Mouse (Mus musculus): ENCODE data around the gene Gad2.

- TF ChIP-seq POLR2A (IDR thresholded peaks at IDR 0.05; ENCODE audit: control insufficient read depth in 1 of 2, insufficient read depth in 1 of 2, low read depth in 1 of 2, low read length in 2 of 2, poor library complexity in 1 of 2) (no peak), CHD1 (IDR thresholded peaks at IDR 0.05; ENCODE audit: low read depth, low read length) (no peak), CTCF (IDR thresholded peaks at IDR 0.05 in 2 of 3, conservative IDR thresholded peaks at IDR 0.05 in 1 of 3; ENCODE audit: control insufficient read depth in 1 of 3, insufficient read depth in 1 of 3, low read depth in 2 of 3, low read length in 3 of 3, poor library complexity in 1 of 3, severe bottlenecking in 1 of 3) (no peak), TBP (IDR thresholded peaks at IDR 0.05; ENCODE audit: low read depth, low read length) (no peak), MAFK (IDR thresholded peaks at IDR 0.05; ENCODE audit: borderline replicate concordance, low read depth, low read length) (no peak), EP300 (IDR thresholded peaks at IDR 0.05; ENCODE audit: low read depth in 1 of 2, low read length in 2 of 2) (no peak), MYC (IDR thresholded peaks at IDR 0.05; ENCODE audit: low read depth, low read length) (no peak), KAT2A (conservative IDR thresholded peaks at IDR 0.05; ENCODE audit: low read depth, low read length) (no peak)
These were observed 105.1 kb downstream of the Gad2 start for GRCm38 (mm10) chr2:22727113-22727512.
